Mouse (Mus musculus) spleen, adult 12 weeks (tissue): ENCODE measurements around the gene Pecr.
"Not testable (repeated sequence)": the region's sequence is repeated elsewhere in the genome, so short reads cannot be mapped to it uniquely, and the experiment has no call there.

Experiments
- DNase-seq: peaks from one replicate; pipeline ENCODE4 v3.0.0; 2022; ENCODE audit warnings: low spot score

Gene Pecr

GRCm38 (mm10) chr1:72287893-72288292 lies 3.8 kb upstream of the Pecr start:
- DNase-seq: no peak

- no peak for DNase-seq
Measured at GRCm38 (mm10) chr1:72286904-72287303, 2.8 kb upstream of the Pecr start.

GRCm38 (mm10) chr1:72284539-72284938 lies 425 bp upstream of the Pecr start:
- no peak for DNase-seq

GRCm38 (mm10) chr1:72282604-72283003 lies 1.5 kb downstream of the Pecr start:
- DNase-seq: no peak

GRCm38 (mm10) chr1:72278085-72278484 lies 6.0 kb downstream of the Pecr start:
- DNase-seq: no peak

GRCm38 (mm10) chr1:72263099-72263498 lies 21.0 kb downstream of the Pecr start:
- no peak for DNase-seq

GRCm38 (mm10) chr1:72256381-72257256 lies 27.5 kb downstream of the Pecr start:
- no peak for DNase-seq

- no peak for DNase-seq
Measured at GRCm38 (mm10) chr1:72255854-72256175, 28.3 kb downstream of the Pecr start.

- peak; percentile 22 for DNase-seq
Measured at GRCm38 (mm10) chr1:72255062-72255853, 28.9 kb downstream of the Pecr start.

GRCm38 (mm10) chr1:72254545-72255061 lies 29.5 kb downstream of the Pecr start:
- peak; percentile 77 for DNase-seq

GRCm38 (mm10) chr1:72253881-72254491 lies 30.1 kb downstream of the Pecr start:
- DNase-seq: no peak

- no peak for DNase-seq
Measured at GRCm38 (mm10) chr1:72251806-72252205, 32.3 kb downstream of the Pecr start.

- not testable (repeated sequence) for DNase-seq
Measured at GRCm38 (mm10) chr1:72248226-72248737, 35.8 kb downstream of the Pecr start.

GRCm38 (mm10) chr1:72244317-72245036 lies 39.6 kb downstream of the Pecr start:
- DNase-seq: peak; percentile 22

GRCm38 (mm10) chr1:72243656-72244316 lies 40.3 kb downstream of the Pecr start:
- peak; percentile 93 for DNase-seq

GRCm38 (mm10) chr1:72242581-72243143 lies 41.5 kb downstream of the Pecr start:
- DNase-seq: no peak

- DNase-seq: not testable (repeated sequence)
Measured at GRCm38 (mm10) chr1:72239113-72239512, 45.0 kb downstream of the Pecr start.

GRCm38 (mm10) chr1:72238016-72238580 lies 46.0 kb downstream of the Pecr start:
- DNase-seq: no peak

- DNase-seq: no peak
Measured at GRCm38 (mm10) chr1:72237007-72237775, 46.9 kb downstream of the Pecr start.
